Mouse (Mus musculus) left cerebral cortex, postnatal 25 days (tissue): ENCODE measurements around the gene Ncan. TPM values are rescaled to one million over a fixed set of nuclear protein-coding genes. Genes with fewer than 3 reads are reported as not detected.
A peak's percentile ranks its signal among the peaks of the same experiment; 100 is the strongest.

Experiments used
- DNase-seq, 2 experiments: peaks; one replicate each; pipeline ENCODE4 v3.0.0; 2022; ENCODE audit warnings: low spot score in 2 of 2, mixed read lengths in 1 of 2
- intact Hi-C: fragments of 180-260 bp; cut with DNase I; formaldehyde crosslinking; loops from one replicate; pipeline ENCODE4 v1.15.1; 2025
- total RNA-seq, 2 experiments: library from RNA; stranded (reverse); gene quantifications; 2 replicates each; pipeline ENCODE4 v1.2.3; 2021

The Ncan gene
- 100 to 1,000 TPM; 219 to 220 TPM for total RNA-seq

GRCm38 (mm10) chr8:70120667-70121066, at the start of gene Ncan:
Ncan (minus strand) TSS chr8:70120873.
- intact Hi-C loops: no loop called here
- DNase-seq: peak; percentile 89 to 94

GRCm38 (mm10) chr8:70170116-70170515, 49.4 kb upstream of the Ncan start:
- no peak for DNase-seq
- intact Hi-C loops: no loop called here

DNA sequence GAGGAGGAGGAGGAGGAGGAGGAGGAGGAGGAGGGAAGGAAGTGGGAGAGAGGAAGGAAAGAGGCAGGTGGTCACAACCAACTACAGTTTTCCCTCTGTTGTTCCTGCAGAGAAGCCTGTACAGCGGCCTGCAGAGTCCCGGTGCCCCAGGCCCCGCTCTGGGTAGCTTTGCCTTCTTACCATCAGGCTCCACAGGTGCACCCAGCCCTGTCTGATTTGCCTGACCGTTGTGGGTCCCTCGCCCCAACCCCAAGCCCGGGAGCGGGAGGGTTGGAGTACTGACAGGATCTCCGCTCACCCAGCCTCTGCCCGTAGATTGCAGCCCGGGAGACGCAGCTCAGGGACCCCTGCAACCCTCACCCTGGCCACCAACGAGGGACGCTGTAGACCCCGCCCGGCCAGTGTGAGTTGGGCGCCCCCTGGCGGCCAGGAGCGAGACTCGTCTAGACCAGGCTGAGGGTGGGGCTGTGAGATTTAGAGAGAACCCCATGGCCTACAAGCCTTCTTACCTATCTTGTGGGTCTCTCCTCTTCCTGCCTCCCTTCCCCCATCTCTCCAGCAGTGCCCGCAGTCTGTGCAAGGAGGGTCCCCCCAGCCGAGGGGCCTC, 45.9 kb upstream of the Ncan start:
- intact Hi-C loops: loop anchor here (1.0 to 2.0 kb wide), 2 partner anchors 79 to 248 kb away; no protein-coding TSS in a partner anchor
- peak; percentile 26 to 27 for DNase-seq

DNA sequence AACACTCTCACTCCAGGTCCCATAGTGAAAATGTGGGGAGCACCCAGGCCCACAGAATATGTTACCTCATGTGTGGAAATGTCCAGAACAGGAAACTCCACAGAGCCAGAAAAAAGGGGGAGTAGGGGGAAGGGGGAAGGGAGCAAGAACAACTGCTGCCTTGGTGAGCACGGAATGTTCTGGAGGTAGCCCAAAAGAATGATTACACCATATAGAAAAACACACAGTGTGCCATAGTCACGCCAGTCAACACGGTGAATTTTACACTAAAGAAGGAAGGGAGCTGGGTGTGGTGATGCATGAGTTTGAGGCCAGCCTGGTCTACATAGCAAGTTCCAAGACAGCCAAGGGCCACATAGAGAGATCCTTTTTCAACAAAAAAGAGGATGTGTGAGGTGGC, 42.6 kb upstream of the Ncan start:
- DNase-seq: no peak
- intact Hi-C loops: no loop called here

DNA sequence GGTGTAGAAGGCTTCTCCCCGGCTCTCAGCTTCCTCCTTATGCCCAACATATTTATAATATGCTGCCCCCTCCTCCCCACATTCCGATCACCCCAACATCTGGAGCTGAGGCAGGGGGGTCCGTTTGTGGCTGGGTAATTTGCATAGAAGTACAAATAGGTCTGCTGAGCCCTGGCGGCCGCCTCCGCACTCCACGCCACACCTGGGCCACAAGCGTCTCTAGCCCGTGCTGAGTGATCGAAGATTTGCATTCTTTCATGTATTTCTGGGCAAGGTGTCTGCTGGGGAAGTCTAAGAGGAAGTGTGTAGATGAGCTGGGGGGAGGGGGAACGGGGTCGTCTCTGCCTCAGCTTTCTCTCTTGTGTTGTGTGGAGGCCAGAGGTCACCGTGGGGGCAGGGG, 39.3 kb upstream of the Ncan start:
- intact Hi-C loops: no loop called here
- DNase-seq: no peak

- intact Hi-C loops: no loop called here
Observed at GRCm38 (mm10) chr8:70159211-70159610, 38.5 kb upstream of the Ncan start.

DNA sequence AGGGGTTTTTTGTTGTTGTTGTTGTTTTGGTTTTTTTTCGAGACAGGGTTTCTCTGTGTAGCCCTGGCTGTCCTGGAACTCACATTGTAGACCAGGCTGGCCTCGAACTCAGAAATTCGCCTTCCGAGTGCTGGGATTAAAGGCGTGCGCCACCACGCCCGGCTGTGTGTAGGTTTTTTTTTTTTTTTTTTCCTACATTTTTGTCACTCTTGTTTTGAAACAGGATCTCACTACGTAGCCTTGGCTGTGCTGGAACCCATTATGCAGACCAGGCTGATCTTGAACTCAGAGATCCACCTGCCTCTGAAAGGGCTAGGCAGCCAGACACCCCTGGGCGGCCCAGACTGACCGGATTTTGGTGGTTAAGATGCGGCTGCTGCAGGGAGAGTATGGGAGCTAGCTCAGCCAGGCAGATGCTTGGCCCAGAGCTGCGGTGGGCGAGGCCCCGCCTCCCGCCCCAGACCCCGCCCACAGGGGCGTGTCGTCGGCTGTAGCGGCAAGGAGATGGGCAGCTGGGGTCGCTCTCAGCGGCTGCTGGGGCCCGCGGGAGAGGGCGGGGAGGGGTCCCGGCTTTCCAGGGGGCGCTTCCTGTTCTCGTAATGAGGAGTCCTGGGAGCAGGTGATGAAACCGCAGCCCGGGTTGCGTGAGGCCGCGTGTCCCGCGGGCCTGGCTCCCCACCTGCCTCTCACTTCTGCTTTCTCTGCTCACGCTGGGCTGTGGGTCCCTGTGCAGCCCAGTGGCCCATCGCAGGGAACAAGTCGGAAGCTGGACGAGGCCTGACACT, 37.6 kb upstream of the Ncan start:
- intact Hi-C loops: no loop called here
- DNase-seq: peak; percentile 59 to 63

More at GRCm38 (mm10) chr8:70159211-70159610, 38.5 kb upstream of the Ncan start:
- DNase-seq: no peak

DNA sequence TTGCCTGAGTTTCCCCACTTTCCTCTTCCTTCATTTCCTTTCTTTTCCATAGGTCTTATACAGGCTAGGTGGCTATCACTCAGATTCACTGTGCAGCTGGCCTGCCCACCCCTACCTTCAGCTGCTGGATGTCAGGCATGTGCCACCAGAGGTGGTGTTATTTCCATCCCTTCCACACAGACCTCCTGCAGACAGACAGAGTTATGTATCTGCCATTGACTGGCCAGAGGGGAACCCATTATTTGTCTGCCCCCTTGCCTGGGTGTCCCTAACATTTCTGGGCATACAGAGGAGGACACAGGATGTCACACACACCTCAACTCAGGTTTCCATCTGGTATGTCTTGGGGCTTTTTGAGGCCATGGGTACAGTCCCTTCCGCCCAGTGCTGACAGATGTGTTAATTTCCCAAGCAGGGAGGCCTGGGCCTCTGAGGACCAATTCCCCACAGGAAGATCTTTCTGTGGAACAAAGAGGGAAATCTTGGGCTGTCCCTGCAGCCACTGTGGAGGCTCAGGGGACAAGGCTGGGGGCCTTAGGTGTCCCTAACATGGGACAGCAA, 36.6 kb upstream of the Ncan start:
- intact Hi-C loops: no loop called here
- no peak for DNase-seq

DNA sequence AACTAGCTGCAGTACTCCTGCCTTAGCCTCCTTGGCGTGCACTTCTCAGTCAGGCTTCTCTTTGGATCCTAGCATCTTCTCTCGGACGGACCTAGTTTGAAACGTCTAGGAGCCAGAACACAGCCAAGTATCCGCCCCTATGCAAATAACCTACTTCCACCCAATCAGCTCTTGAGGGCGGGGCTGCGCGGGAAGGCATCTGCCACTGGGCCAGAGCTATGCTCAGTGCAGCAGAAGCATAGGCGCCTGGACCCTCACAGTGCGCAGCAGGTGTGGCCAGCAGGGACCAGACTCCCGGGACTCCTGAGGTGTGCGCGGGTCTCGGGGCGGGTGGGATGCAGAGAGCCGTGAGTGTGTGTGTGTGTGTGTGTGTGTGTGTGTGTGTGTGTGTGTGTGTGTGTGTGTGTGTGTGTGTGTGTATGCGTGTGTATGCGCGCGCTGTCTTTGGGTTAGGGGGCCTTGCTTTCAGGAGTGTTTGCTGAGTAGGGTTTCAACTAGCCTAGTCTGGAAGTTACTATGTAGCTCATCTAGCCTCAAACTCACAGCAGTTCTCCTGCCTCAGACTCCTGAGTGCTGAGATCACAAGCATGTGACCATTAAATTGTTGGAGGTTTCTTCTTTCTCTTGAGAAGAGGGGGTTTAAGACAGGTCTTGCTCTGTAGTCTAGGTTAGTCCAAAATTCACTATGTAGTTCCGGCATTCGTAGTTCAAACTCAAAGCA, 32.0 kb upstream of the Ncan start:
- DNase-seq: peak; percentile 35 to 63
- intact Hi-C loops: no loop called here

DNA sequence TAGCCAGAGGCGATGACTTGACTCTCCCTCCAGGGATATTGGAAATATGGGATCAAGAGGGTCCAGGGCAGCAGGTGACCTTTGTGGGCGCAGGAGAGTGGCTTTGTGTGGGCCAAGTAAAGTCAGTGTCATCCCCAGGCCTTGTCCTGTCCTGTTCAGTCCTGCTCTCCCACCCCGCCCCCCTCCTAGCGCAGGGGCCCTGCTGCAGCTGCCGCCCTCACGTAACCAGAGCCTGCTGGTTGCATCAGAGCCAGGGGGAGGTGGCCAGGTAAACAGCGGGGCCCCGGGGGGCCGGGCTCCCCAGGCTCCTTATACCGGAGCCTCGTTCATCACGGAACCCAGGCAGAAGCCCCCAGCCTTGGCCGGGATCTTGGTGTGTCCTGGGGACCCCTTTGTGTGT, 29.5 kb upstream of the Ncan start:
- no peak for DNase-seq
- intact Hi-C loops: no loop called here

DNA sequence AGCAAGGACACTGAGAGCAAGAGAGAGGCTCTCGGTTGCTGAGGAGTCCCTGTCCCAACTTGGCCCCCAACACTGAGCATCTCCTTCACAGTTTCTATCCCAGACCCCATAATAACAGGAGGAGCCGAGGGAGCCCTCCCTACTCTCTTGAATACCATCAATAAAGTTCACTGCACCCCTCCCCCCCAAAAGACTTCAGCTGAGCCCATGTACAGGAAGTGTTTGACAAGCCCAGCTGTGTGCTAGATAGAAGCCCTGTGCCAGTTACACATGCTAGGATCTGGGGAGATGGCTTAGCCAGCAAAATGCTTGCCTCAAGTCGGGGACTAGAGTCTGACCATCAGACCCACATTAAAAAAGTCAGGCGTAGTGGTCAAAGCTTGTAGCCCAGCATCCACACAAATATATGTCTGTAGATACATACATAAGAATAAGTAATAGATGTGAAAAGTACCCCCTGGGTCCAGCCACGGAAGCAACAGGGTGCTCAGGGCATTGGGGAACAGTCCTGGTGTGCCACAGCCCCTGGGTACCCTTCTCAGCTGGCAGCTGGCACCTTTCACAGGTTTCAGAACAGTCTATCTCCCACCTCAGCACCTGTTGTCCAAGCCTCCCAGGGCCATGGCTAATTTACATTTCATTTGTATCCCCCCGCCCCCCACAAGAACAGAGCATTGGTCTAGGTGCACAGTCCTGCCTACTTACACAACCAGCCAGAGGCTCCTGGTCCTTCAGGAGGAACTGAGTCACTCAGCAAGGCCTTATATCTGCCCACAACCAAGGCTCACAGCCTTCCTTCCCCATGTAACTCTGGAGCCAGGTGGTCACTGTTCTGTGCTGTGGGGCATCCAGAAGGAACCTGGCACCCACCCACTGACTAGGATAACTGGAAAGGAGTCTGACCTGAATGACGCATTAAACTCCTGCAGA, 27.3 kb upstream of the Ncan start:
- intact Hi-C loops: no loop called here
- no peak for DNase-seq

GRCm38 (mm10) chr8:70139981-70140380, 19.3 kb upstream of the Ncan start:
- no peak for DNase-seq
- intact Hi-C loops: no loop called here

DNA sequence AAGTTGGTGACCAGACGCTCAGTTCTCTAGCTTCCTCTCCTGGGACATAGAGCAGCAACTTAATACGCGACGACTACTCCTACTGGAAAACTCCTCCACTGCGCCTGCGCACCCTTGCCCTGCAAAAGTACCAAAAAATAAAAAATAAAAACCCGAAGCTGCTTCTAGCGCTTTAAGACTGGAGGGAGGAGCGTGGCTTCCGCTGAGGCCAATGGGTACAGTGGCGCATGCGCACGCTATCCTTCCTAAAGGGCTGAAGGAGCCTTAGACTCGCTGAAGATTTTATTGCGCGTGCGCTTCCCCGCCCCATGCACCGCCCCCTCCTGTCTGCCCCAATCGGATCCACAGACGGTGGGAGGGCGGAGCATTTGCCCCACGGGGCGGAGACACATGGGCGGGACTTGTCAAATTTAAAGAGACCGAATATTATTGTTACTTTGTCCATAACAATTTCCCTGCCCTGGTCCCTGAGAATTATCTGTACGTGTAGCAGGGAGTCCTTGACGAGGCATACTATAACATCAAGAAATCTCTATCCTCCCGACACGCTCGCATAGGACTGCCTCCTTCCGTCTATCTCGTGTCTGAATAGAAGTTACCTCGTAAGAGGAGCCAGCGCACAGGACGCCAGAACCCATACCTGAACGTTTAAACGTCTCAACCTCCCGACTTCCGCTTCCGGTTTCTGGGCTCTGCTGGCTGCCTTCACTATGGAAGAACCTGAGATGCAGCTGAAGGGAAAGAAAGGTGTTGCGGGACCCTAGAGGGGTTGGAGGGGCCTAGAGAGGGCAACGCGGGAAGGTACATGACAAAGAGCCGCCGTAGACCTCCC, 18.6 kb upstream of the Ncan start, which contains the start of the genes Rfxank, Borcs8 and Mef2b:
Gene Rfxank, minus strand, starts transcription at position 129 of the 832 bp plus-strand sequence.
Gene Borcs8, plus strand, starts transcription at position 474 of the 832 bp plus-strand sequence.
Gene Mef2b, plus strand, starts transcription at position 686 of the 832 bp plus-strand sequence.
- intact Hi-C loops: no loop called here
- peak; percentile 98 to 99 for DNase-seq

- intact Hi-C loops: no loop called here
- DNase-seq: no peak
Observed at GRCm38 (mm10) chr8:70137890-70138289, 17.2 kb upstream of the Ncan start.

GRCm38 (mm10) chr8:70136591-70136990, 15.9 kb upstream of the Ncan start:
- intact Hi-C loops: no loop called here
- no peak for DNase-seq

DNA sequence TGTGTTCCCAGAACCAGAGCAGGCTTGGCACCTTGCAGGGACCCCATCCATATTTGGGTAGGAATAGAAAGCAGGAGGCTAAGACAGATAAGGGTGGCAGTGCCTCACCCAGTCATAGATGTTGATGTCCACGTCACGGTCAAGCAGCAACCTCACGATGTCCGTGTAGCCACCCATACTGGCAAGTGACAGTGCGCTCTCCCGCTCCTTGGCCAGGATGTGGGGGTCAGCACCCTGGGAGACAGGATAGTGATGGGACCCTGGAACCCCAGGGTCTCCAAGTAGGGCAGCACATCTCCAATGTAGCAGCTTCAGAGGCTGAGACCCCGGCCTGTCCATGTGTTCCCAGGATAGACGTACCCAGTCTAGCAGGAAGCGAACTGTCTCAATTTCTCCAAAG, 14.3 kb upstream of the Ncan start:
- intact Hi-C loops: no loop called here
- DNase-seq: no peak

GRCm38 (mm10) chr8:70134086-70134485, 13.4 kb upstream of the Ncan start:
- no peak for DNase-seq
- intact Hi-C loops: no loop called here
